Mouse (Mus musculus): ENCODE measurements around the gene Ube2o. TPM values are rescaled to one million over a fixed set of nuclear protein-coding genes. Genes with fewer than 3 reads are reported as not detected.

The Ube2o gene
- total and polyA plus RNA-seq, 2 experiments from 2014 or later: 5.2 to 34.8 TPM

DNA sequence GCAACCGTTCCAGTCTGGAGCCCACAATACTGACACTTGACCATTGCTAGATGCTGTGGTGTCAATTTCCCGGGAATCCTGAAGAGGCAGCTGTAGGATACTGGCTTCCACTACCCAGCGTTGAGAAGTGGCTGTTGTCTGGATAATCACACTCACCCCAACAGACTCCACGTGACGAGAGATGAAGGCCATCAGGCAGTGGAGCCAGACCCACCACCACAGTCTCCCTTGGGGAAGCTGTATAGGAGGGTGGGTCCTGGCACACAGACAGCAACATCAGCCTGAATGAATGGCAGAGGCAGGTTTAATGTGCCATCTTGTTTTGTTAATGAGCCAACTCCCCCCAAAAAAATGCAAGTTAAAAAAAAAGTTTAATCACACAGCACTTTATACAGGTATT lies 43.9 kb downstream of the Ube2o start:
- Histone ChIP-seq H3K9ac (replicated peaks; ENCODE audit: low read depth, low read length) (no peak overlapping the region), H3K4me1 (ENCODE audit: control insufficient read depth, insufficient read depth) (peaks cover 22% of the 10 kb centered on the region), H3K4me3 (ENCODE audit: low read depth, low read length) (no peak overlapping the region), H3K36me3 (replicated peaks; ENCODE audit: control insufficient read depth, insufficient read depth, low read length) (peaks cover 44% of the 10 kb centered on the region), H3K9me3 (replicated peaks; ENCODE audit: control insufficient read depth, low read length) (no peaks in the 10 kb centered on the region), H3K27ac (ENCODE audit: low read depth) (no peak overlapping the region), H3K27me3 (ENCODE audit: control insufficient read depth, insufficient read depth, low read length) (peaks cover 30% of the 10 kb centered on the region), H3K4me2 (ENCODE audit: low read depth, low read length) (no peak overlapping the region)
- 46% methylated on average over 5 of the region's 5 CpGs for WGBS
- TF ChIP-seq EP300 (IDR thresholded peaks at IDR 0.05; ENCODE audit: low read depth) (no peak), CTCF (IDR thresholded peaks at IDR 0.05; ENCODE audit: low read depth) (no peak)
- ATAC-seq (ENCODE audit: insufficient read depth, low read depth): no peak
- no peak for DNase-seq (ENCODE audit: low spot score)

GRCm38 (mm10) chr11:116536685-116537084 lies 44.6 kb downstream of the Ube2o start:
- H3K36me3 ChIP-seq (replicated peaks; ENCODE audit: control insufficient read depth, insufficient read depth, low read length): peaks cover 38% of the 10 kb centered on the region
- no peak overlapping the region for H3K4me2 ChIP-seq (ENCODE audit: low read depth, low read length)
- no peaks in the 10 kb centered on the region for H3K9me3 ChIP-seq (replicated peaks; ENCODE audit: control insufficient read depth, low read length)
- TF ChIP-seq EP300 (IDR thresholded peaks at IDR 0.05; ENCODE audit: low read depth) (no peak), CTCF (IDR thresholded peaks at IDR 0.05; ENCODE audit: low read depth) (no peak)
- peaks cover 27% of the 10 kb centered on the region for H3K4me1 ChIP-seq (ENCODE audit: control insufficient read depth, insufficient read depth)
- H3K9ac ChIP-seq (replicated peaks; ENCODE audit: low read depth, low read length): no peak overlapping the region
- ATAC-seq (ENCODE audit: insufficient read depth, low read depth): no peak
- no peak overlapping the region for H3K4me3 ChIP-seq (ENCODE audit: low read depth, low read length)
- no peak overlapping the region for H3K27ac ChIP-seq (ENCODE audit: low read depth)
- DNase-seq (ENCODE audit: low spot score): no peak
- 57% methylated on average over 7 of the region's 7 CpGs for WGBS
- H3K27me3 ChIP-seq (ENCODE audit: control insufficient read depth, insufficient read depth, low read length): peaks cover 37% of the 10 kb centered on the region

DNA sequence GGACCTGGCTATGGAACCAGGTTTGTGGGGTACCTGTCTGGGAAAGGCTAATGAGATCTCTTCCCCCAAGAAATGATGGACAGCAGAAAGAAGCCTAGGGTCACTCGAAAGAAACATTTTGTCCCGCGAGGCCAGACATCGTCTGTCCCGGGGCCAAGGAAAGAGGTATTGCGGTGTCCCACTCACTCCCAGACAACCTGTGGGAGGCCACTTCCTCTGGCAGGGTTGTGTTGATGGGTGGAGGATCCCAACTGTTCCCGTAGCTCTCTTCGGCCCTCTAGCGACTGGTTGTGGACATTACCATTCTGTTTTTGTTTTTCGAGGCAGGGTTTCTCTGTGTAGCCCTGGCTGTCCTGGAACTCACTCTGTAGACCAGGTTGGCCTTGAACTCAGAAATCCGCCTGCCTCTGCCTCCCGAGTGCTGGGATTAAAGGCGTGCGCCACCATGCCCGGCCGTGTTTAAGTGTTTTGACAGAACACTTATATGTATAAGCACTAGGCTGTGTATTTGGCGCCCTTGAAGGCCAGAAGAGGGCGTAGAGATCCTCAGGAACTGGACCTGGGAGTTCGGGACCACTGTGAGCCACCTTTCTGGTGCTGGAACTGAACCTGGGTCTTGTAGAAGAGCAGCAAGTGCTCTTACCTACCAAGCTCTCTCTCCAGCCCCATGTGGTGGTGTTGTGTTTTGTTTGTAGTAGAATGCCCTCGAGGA lies 46.9 kb downstream of the Ube2o start:
- Histone ChIP-seq H3K4me3 (ENCODE audit: low read depth, low read length) (peak overlapping the region; percentile 59), H3K4me1 (ENCODE audit: control insufficient read depth, insufficient read depth) (peaks cover 29% of the 10 kb centered on the region), H3K36me3 (replicated peaks; ENCODE audit: control insufficient read depth, insufficient read depth, low read length) (peaks cover 14% of the 10 kb centered on the region), H3K4me2 (ENCODE audit: low read depth, low read length) (peak overlapping the region; percentile 91), H3K27me3 (ENCODE audit: control insufficient read depth, insufficient read depth, low read length) (peaks cover 57% of the 10 kb centered on the region), H3K9ac (replicated peaks; ENCODE audit: low read depth, low read length) (no peak overlapping the region), H3K9me3 (replicated peaks; ENCODE audit: control insufficient read depth, low read length) (no peaks in the 10 kb centered on the region), H3K27ac (ENCODE audit: low read depth) (no peak overlapping the region)
- peak; percentile 91 for TF ChIP-seq CTCF (IDR thresholded peaks at IDR 0.05; ENCODE audit: low read depth)
- no peak for TF ChIP-seq EP300 (IDR thresholded peaks at IDR 0.05; ENCODE audit: low read depth)
- DNase-seq (ENCODE audit: low spot score): peak; percentile 80
- WGBS: 15% methylated on average over 20 of the region's 20 CpGs
- peak; percentile 69 for ATAC-seq (ENCODE audit: insufficient read depth, low read depth)

DNA sequence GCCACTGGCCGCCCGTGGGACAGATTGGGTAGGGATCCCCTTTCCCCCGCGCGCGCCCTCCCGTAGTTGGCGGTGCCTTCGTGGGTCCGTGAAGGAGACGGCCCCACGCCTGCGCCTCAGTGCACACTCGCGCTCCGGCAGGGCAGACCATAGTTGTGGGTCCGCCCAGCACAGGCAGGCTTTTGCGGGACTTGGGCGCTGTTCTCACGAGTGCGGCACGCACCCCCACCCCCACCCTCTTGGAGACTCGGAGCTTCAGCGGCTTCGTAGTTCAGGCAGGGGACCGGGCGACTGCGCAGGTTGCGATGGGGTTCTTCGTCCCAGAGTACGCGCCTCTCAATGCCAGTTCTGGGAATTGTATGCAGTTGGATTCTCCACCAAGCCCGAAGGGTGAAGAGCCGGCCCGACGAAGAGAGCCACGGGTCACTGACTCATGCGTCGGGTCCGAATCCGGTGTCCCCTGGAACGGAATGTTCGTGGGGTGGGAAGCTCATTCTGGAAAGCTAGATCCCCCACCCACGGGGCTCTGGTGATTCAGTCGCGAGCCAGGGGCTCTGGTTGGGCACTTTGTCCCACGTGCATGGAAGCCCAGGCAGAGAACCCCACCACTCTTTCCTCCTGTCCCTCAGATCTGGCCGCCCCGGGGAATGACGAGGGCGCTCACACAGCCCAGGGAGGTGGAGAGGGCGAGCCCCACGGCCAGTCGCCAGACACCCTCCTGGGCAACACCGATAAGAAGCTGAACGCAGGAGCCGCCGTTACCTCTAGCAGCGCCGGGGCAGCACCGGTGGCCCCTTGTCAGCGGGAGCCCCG lies 47.7 kb downstream of the Ube2o start:
- Histone ChIP-seq H3K27ac (ENCODE audit: low read depth) (peak overlapping the region; percentile 66), H3K4me2 (ENCODE audit: low read depth, low read length) (peak overlapping the region; percentile 91), H3K36me3 (replicated peaks; ENCODE audit: control insufficient read depth, insufficient read depth, low read length) (peaks cover 6% of the 10 kb centered on the region; the same call in 1 of the 2 replicates), H3K9ac (replicated peaks; ENCODE audit: low read depth, low read length) (peak overlapping the region; percentile 56), H3K4me1 (ENCODE audit: control insufficient read depth, insufficient read depth) (peaks cover 29% of the 10 kb centered on the region), H3K9me3 (replicated peaks; ENCODE audit: control insufficient read depth, low read length) (no peaks in the 10 kb centered on the region), H3K27me3 (ENCODE audit: control insufficient read depth, insufficient read depth, low read length) (peaks cover 57% of the 10 kb centered on the region), H3K4me3 (ENCODE audit: low read depth, low read length) (peak overlapping the region; percentile 59)
- DNase-seq (ENCODE audit: low spot score): no peak
- ATAC-seq (ENCODE audit: insufficient read depth, low read depth): peak; percentile 40
- no peak for TF ChIP-seq EP300 (IDR thresholded peaks at IDR 0.05; ENCODE audit: low read depth)
- WGBS: under 1% methylated on average over 60 of the region's 63 CpGs

GRCm38 (mm10) chr11:116532810-116533338 lies 48.4 kb downstream of the Ube2o start:
- Histone ChIP-seq H3K4me1 (ENCODE audit: control insufficient read depth, insufficient read depth) (peaks cover 29% of the 10 kb centered on the region), H3K9ac (replicated peaks; ENCODE audit: low read depth, low read length) (peak overlapping the region; percentile 56), H3K27ac (ENCODE audit: low read depth) (peak overlapping the region; percentile 66), H3K4me3 (ENCODE audit: low read depth, low read length) (peak overlapping the region; percentile 59), H3K27me3 (ENCODE audit: control insufficient read depth, insufficient read depth, low read length) (peaks cover 57% of the 10 kb centered on the region), H3K9me3 (replicated peaks; ENCODE audit: control insufficient read depth, low read length) (no peaks in the 10 kb centered on the region), H3K36me3 (replicated peaks; ENCODE audit: control insufficient read depth, insufficient read depth, low read length) (no peaks in the 10 kb centered on the region), H3K4me2 (ENCODE audit: low read depth, low read length) (peak overlapping the region; percentile 91)
- WGBS: under 1% methylated on average over 50 of the region's 50 CpGs
- ATAC-seq (ENCODE audit: insufficient read depth, low read depth) (peak; percentile 52), DNase-seq (ENCODE audit: low spot score) (no peak)
- TF ChIP-seq EP300 (IDR thresholded peaks at IDR 0.05; ENCODE audit: low read depth): no peak
- no peak for TF ChIP-seq CTCF (IDR thresholded peaks at IDR 0.05; ENCODE audit: low read depth)

All from heart, postnatal 0 days (tissue).